Mouse (Mus musculus) forebrain, postnatal 0 days (tissue): ENCODE measurements at regions not wholly inside any gene's neighbourhood (a gene's known extent, or its start where the extent isn't known, plus 50 kb on each side); places are given as distances from the start of the nearest gene placed in this dataset.
A peak's percentile ranks its signal among the peaks of the same experiment; 100 is the strongest.

Source experiments
- ATAC-seq: fragments of 200-750 bp; cut with Nextera tagmentation; 2 replicates; pipeline ENCODE4 v1.8.0; 2017; ENCODE audit warnings: mild to moderate bottlenecking, moderate library complexity
- DNase-seq: peaks from one replicate; pipeline ENCODE4 v3.0.0-alpha.2; 2015
- H3K27ac ChIP-seq: fragments of 300-500 bp; sonication (generic); 2 replicates; pipeline ENCODE4 v1.5.1; 2014; ENCODE audit warnings: low read depth, mild to moderate bottlenecking, antibody characterized with exemption, low read length, moderate library complexity, mixed read lengths
- H3K27me3 ChIP-seq: fragments of 300-500 bp; sonication (generic); 2 replicates; pipeline ENCODE4 v1.6.1; 2014; ENCODE audit warnings: mild to moderate bottlenecking, low read length, mixed read lengths; ENCODE audit not compliant: insufficient read depth
- H3K36me3 ChIP-seq: fragments of 300-500 bp; sonication (generic); 2 replicates; pipeline ENCODE4 v1.6.1; 2014; ENCODE audit warnings: mild to moderate bottlenecking, moderate library complexity; ENCODE audit not compliant: insufficient read depth
- H3K4me1 ChIP-seq: fragments of 300-500 bp; sonication (generic); 2 replicates; pipeline ENCODE4 v1.6.1; 2014; ENCODE audit warnings: antibody characterized with exemption; ENCODE audit not compliant: insufficient read depth
- H3K4me2 ChIP-seq: fragments of 300-500 bp; sonication (generic); 2 replicates; pipeline ENCODE4 v1.6.1; 2014; ENCODE audit warnings: low read depth, mild to moderate bottlenecking, moderate library complexity
- H3K4me3 ChIP-seq: fragments of 300-500 bp; sonication (generic); 2 replicates; pipeline ENCODE4 v1.5.1; 2014; ENCODE audit warnings: low read depth, low read length, mixed read lengths
- H3K9ac ChIP-seq: fragments of 300-500 bp; sonication (generic); 2 replicates; pipeline ENCODE4 v1.6.1; 2014; ENCODE audit warnings: mild to moderate bottlenecking
- H3K9me3 ChIP-seq: fragments of 300-500 bp; sonication (generic); 2 replicates; pipeline ENCODE4 v1.6.1; 2016; ENCODE audit warnings: low read length
- CTCF ChIP-seq: sonication (generic); IDR thresholded peaks from 2 replicates; pipeline ENCODE4 v1.5.1; 2016; ENCODE audit warnings: antibody characterized with exemption, control low read depth, low read depth
- WGBS: fragments of 180-500 bp; shearing (Covaris S2); extraction: QIAGEN DNeasy Blood & Tissue Kit; methylation state at CpG from one replicate; pipeline ENCODE4 v1.1.7; 2014; 5-methylcytosine and 5-hydroxymethylcytosine counted together

- no peak for TF ChIP-seq CTCF
- Histone ChIP-seq H3K27ac (no peak overlapping the region), H3K36me3 (no peaks in the 10 kb centered on the region), H3K27me3 (no peaks in the 10 kb centered on the region), H3K9me3 (no peaks in the 10 kb centered on the region), H3K4me3 (no peak overlapping the region), H3K9ac (no peak overlapping the region), H3K4me1 (no peaks in the 10 kb centered on the region), H3K4me2 (no peak overlapping the region)
- WGBS, result 60% methylated on average over 4 of the region's 4 CpGs
- DNase-seq (no peak), ATAC-seq (peak; percentile 29; the same call in 1 of the 2 replicates)
Observed at GRCm38 (mm10) chr3:19747361-19747760, 118.9 kb upstream of the 1700064H15Rik start.

GRCm38 (mm10) chr3:19751946-19752345 is 123.5 kb upstream of the 1700064H15Rik start:
- no peak overlapping the region for H3K4me3 ChIP-seq
- 98% methylated on average over 3 of the region's 3 CpGs for WGBS
- no peaks in the 10 kb centered on the region for H3K9me3 ChIP-seq
- H3K36me3 ChIP-seq, result no peaks in the 10 kb centered on the region
- ATAC-seq, result no peak
- no peak overlapping the region for H3K9ac ChIP-seq
- H3K27ac ChIP-seq, result no peak overlapping the region
- TF ChIP-seq CTCF, result no peak
- H3K27me3 ChIP-seq, result no peaks in the 10 kb centered on the region
- no peak overlapping the region for H3K4me2 ChIP-seq
- DNase-seq, result no peak
- H3K4me1 ChIP-seq, result no peaks in the 10 kb centered on the region

GRCm38 (mm10) chr3:19754011-19754410 is 125.5 kb upstream of the 1700064H15Rik start:
- no peak overlapping the region for H3K27ac ChIP-seq
- H3K4me1 ChIP-seq, result no peaks in the 10 kb centered on the region
- H3K4me2 ChIP-seq, result no peak overlapping the region
- DNase-seq (no peak), ATAC-seq (no peak)
- no peaks in the 10 kb centered on the region for H3K27me3 ChIP-seq
- 75% methylated on average over 1 of the region's 1 CpGs for WGBS
- TF ChIP-seq CTCF, result no peak
- no peaks in the 10 kb centered on the region for H3K9me3 ChIP-seq
- H3K36me3 ChIP-seq, result no peaks in the 10 kb centered on the region
- no peak overlapping the region for H3K9ac ChIP-seq
- no peak overlapping the region for H3K4me3 ChIP-seq

- H3K9me3 ChIP-seq, result no peaks in the 10 kb centered on the region
- H3K36me3 ChIP-seq, result no peaks in the 10 kb centered on the region
- no peak for TF ChIP-seq CTCF
- H3K4me1 ChIP-seq, result no peaks in the 10 kb centered on the region
- H3K27ac ChIP-seq, result no peak overlapping the region
- H3K4me3 ChIP-seq, result no peak overlapping the region
- no peak overlapping the region for H3K9ac ChIP-seq
- no peak overlapping the region for H3K4me2 ChIP-seq
- ATAC-seq, result no peak
- H3K27me3 ChIP-seq, result no peaks in the 10 kb centered on the region
- DNase-seq, result no peak
- 70% methylated on average over 2 of the region's 2 CpGs for WGBS
Observed at GRCm38 (mm10) chr3:19754636-19755035, 126.2 kb upstream of the 1700064H15Rik start.

- Histone ChIP-seq H3K27me3 (no peaks in the 10 kb centered on the region), H3K9ac (no peak overlapping the region), H3K4me1 (no peaks in the 10 kb centered on the region), H3K36me3 (no peaks in the 10 kb centered on the region), H3K4me3 (no peak overlapping the region), H3K4me2 (no peak overlapping the region), H3K9me3 (no peaks in the 10 kb centered on the region), H3K27ac (no peak overlapping the region)
- DNase-seq (no peak), ATAC-seq (no peak)
- WGBS, result 76% methylated on average over 3 of the region's 3 CpGs
- TF ChIP-seq CTCF, result no peak
Observed at GRCm38 (mm10) chr3:19755136-19755535, 126.7 kb upstream of the 1700064H15Rik start.

- WGBS, result 56% methylated on average over 1 of the region's 1 CpGs
- no peak overlapping the region for H3K27ac ChIP-seq
- DNase-seq (no peak), ATAC-seq (no peak)
- no peaks in the 10 kb centered on the region for H3K36me3 ChIP-seq
- TF ChIP-seq CTCF, result no peak
- H3K9ac ChIP-seq, result no peak overlapping the region
- no peak overlapping the region for H3K4me3 ChIP-seq
- H3K9me3 ChIP-seq, result no peaks in the 10 kb centered on the region
- no peaks in the 10 kb centered on the region for H3K4me1 ChIP-seq
- H3K27me3 ChIP-seq, result no peaks in the 10 kb centered on the region
- H3K4me2 ChIP-seq, result no peak overlapping the region
Observed at GRCm38 (mm10) chr3:19798543-19799106, 158.2 kb upstream of the Cp start.

- H3K9me3 ChIP-seq, result no peaks in the 10 kb centered on the region
- H3K4me1 ChIP-seq, result no peaks in the 10 kb centered on the region
- no peak for ATAC-seq
- WGBS, result 75% methylated on average over 3 of the region's 3 CpGs
- TF ChIP-seq CTCF, result no peak
- H3K4me3 ChIP-seq, result no peak overlapping the region
- H3K4me2 ChIP-seq, result no peak overlapping the region
- H3K9ac ChIP-seq, result no peak overlapping the region
- no peak for DNase-seq
- H3K36me3 ChIP-seq, result no peaks in the 10 kb centered on the region
- no peak overlapping the region for H3K27ac ChIP-seq
- H3K27me3 ChIP-seq, result no peaks in the 10 kb centered on the region
Observed at GRCm38 (mm10) chr3:19810034-19810433, 146.8 kb upstream of the Cp start.

- TF ChIP-seq CTCF, result no peak
- H3K4me2 ChIP-seq, result no peak overlapping the region
- WGBS, result 83% methylated on average over 1 of the region's 1 CpGs
- H3K4me1 ChIP-seq, result no peaks in the 10 kb centered on the region
- no peak overlapping the region for H3K27ac ChIP-seq
- no peak overlapping the region for H3K9ac ChIP-seq
- no peaks in the 10 kb centered on the region for H3K27me3 ChIP-seq
- H3K36me3 ChIP-seq, result no peaks in the 10 kb centered on the region
- H3K9me3 ChIP-seq, result no peaks in the 10 kb centered on the region
- ATAC-seq (no peak; the same call in 1 of the 2 replicates), DNase-seq (no peak)
- H3K4me3 ChIP-seq, result no peak overlapping the region
Observed at GRCm38 (mm10) chr3:19824904-19825303, 131.9 kb upstream of the Cp start.
